Mouse (Mus musculus) CH12.LX (cell line): ENCODE data around the gene Icam5.
A peak's percentile ranks its signal among the peaks of the same experiment; 100 is the strongest.

ENCODE experiments used
- CTCF ChIP-seq, 2 experiments: IDR thresholded peaks in 1 of 2; conservative IDR thresholded peaks in 1 of 2; 2 replicates each; pipeline ENCODE4 v1.5.1; 2011 to 2012; ENCODE audit warnings: low read depth in 2 of 2, low read length in 2 of 2, improper control_type of control experiment in 1 of 2, inconsistent platforms in 1 of 2, mild to moderate bottlenecking in 1 of 2, moderate library complexity in 1 of 2
- ELF1 ChIP-seq: IDR thresholded peaks from 2 replicates; pipeline ENCODE4 v1.6.1; 2014; ENCODE audit warnings: low read depth, mild to moderate bottlenecking, inconsistent platforms, low read length, improper control_type of control experiment
- JUND ChIP-seq: conservative IDR thresholded peaks from 2 replicates; pipeline ENCODE4 v1.6.1; 2011; ENCODE audit warnings: low read depth, low read length, improper control_type of control experiment
- KAT2A ChIP-seq: IDR thresholded peaks from 2 replicates; pipeline ENCODE4 v1.6.1; 2012; ENCODE audit warnings: low read length, improper control_type of control experiment, inconsistent platforms; ENCODE audit not compliant: insufficient replicate concordance
- MAFK ChIP-seq: IDR thresholded peaks from 2 replicates; pipeline ENCODE4 v1.6.1; 2011; ENCODE audit warnings: low read length, improper control_type of control experiment; ENCODE audit not compliant: insufficient replicate concordance
- MAX ChIP-seq: IDR thresholded peaks from 2 replicates; pipeline ENCODE4 v1.6.1; 2011; ENCODE audit warnings: low read length, improper control_type of control experiment
- NRF1 ChIP-seq: IDR thresholded peaks from 2 replicates; pipeline ENCODE4 v1.6.1; 2014; ENCODE audit warnings: low read depth, mild to moderate bottlenecking, inconsistent platforms, low read length, improper control_type of control experiment, moderate library complexity
- POLR2A ChIP-seq: IDR thresholded peaks from 2 replicates; pipeline ENCODE4 v1.6.1; 2011; ENCODE audit warnings: low read depth, mild to moderate bottlenecking, improper control_type of control experiment, low read length
- RAD21 ChIP-seq: IDR thresholded peaks from 2 replicates; pipeline ENCODE4 v1.6.1; 2011; ENCODE audit warnings: low read depth, mild to moderate bottlenecking, low read length, improper control_type of control experiment, moderate library complexity
- SMC3 ChIP-seq: IDR thresholded peaks from 2 replicates; pipeline ENCODE4 v1.6.1; 2011; ENCODE audit warnings: low read depth, low read length, improper control_type of control experiment
- UBTF ChIP-seq: IDR thresholded peaks from 2 replicates; pipeline ENCODE4 v1.6.1; 2012; ENCODE audit warnings: low read depth, mild to moderate bottlenecking, inconsistent platforms, low read length, improper control_type of control experiment, moderate library complexity
- USF1 ChIP-seq: IDR thresholded peaks from 2 replicates; pipeline ENCODE4 v1.6.1; 2014; ENCODE audit warnings: low read depth, mild to moderate bottlenecking, inconsistent platforms, low read length, improper control_type of control experiment
- ZC3H11A ChIP-seq: IDR thresholded peaks from 2 replicates; pipeline ENCODE4 v1.6.1; 2012; ENCODE audit warnings: low read depth, mild to moderate bottlenecking, inconsistent platforms, low read length, improper control_type of control experiment
- ZNF384 ChIP-seq: IDR thresholded peaks from 2 replicates; pipeline ENCODE4 v1.6.1; 2012; ENCODE audit warnings: low read depth, low read length, improper control_type of control experiment, inconsistent platforms

DNA sequence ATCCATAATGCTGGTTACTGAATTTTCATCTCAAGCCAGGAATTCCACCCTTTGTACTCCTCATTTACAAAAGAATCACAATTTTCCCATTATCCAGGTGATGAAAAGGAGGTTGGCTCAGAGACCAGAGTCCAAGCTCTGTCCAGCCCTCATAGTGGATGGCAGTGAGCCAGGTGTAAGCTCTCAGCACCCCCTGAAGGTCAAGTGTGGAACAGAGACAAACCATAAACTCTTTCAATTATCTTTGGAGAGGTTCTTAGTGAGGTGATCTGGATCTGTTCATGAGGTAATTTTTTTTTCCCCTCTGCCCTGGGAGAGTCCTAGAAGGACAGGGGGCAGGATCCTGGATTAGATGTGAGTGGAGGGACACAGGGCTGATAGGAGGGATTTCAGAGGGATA lies 31.1 kb upstream of the Icam5 start:
- TF ChIP-seq CTCF (conservative IDR thresholded peaks at IDR 0.05 in 1 of 2, IDR thresholded peaks at IDR 0.05 in 1 of 2; ENCODE audit: low read depth in 2 of 2, low read length in 2 of 2) (peak; percentile 36 to 84; a peak in 3 of 4 replicates), RAD21 (peak; percentile 86), MAX (no peak), ZC3H11A (peak; percentile 42), ELF1 (no peak), POLR2A (no peak), SMC3 (peak; percentile 69), ZNF384 (no peak), UBTF (no peak), USF1 (no peak), JUND (no peak), KAT2A (no peak), NRF1 (no peak), MAFK (no peak)
